Mouse (Mus musculus) adrenal gland, postnatal 4 days (tissue): ENCODE results near the gene Col4a2. TPM values are rescaled to one million over a fixed set of nuclear protein-coding genes. Genes with fewer than 3 reads are reported as not detected.

Experiments used
- DNase-seq, 2 experiments: peaks; one replicate each; pipeline ENCODE4 v3.0.0; 2021 to 2022; ENCODE audit warnings: low spot score in 2 of 2, mixed read lengths in 2 of 2
- total RNA-seq, 2 experiments: library from RNA; stranded (reverse); gene quantifications; 2 replicates each; pipeline ENCODE4 v1.2.3; 2021

Gene Col4a2
- total RNA-seq, 2 experiments from 2014 or later: 299 to 331 TPM

- no peak for DNase-seq
Observed at GRCm38 (mm10) chr8:11411504-11412124, 99.0 kb downstream of the Col4a2 start.

- DNase-seq: no peak
Observed at GRCm38 (mm10) chr8:11412450-11412849, 99.8 kb downstream of the Col4a2 start.

- no peak for DNase-seq
Observed at GRCm38 (mm10) chr8:11414304-11414703, 101.7 kb downstream of the Col4a2 start.

- no peak for DNase-seq
Observed at GRCm38 (mm10) chr8:11415089-11415488, 102.5 kb downstream of the Col4a2 start.

- DNase-seq: no peak
Observed at GRCm38 (mm10) chr8:11417762-11418161, 105.2 kb downstream of the Col4a2 start.

- DNase-seq: no peak
Observed at GRCm38 (mm10) chr8:11419232-11419631, 106.6 kb downstream of the Col4a2 start.

- DNase-seq: no peak
Observed at GRCm38 (mm10) chr8:11419645-11420044, 107.0 kb downstream of the Col4a2 start.

GRCm38 (mm10) chr8:11421105-11421504, 108.5 kb downstream of the Col4a2 start:
- peak; percentile 29 to 30 for DNase-seq

- DNase-seq: no peak
Observed at GRCm38 (mm10) chr8:11421968-11422367, 109.4 kb downstream of the Col4a2 start.

GRCm38 (mm10) chr8:11423091-11423490, 110.5 kb downstream of the Col4a2 start:
- no peak for DNase-seq

- DNase-seq: no peak
Observed at GRCm38 (mm10) chr8:11430688-11431087, 118.1 kb downstream of the Col4a2 start.

- DNase-seq: no peak
Observed at GRCm38 (mm10) chr8:11437862-11438261, 125.3 kb downstream of the Col4a2 start.

- no peak for DNase-seq
Observed at GRCm38 (mm10) chr8:11441291-11441690, 128.7 kb downstream of the Col4a2 start.

- DNase-seq: no peak
Observed at GRCm38 (mm10) chr8:11443611-11444010, 131.0 kb downstream of the Col4a2 start.

GRCm38 (mm10) chr8:11444216-11444615, 131.6 kb downstream of the Col4a2 start:
- DNase-seq: no peak

GRCm38 (mm10) chr8:11445790-11446189, 133.2 kb downstream of the Col4a2 start:
- DNase-seq: no peak

- DNase-seq: no peak
Observed at GRCm38 (mm10) chr8:11447910-11448570, 135.4 kb downstream of the Col4a2 start.

- no peak for DNase-seq
Observed at GRCm38 (mm10) chr8:11450184-11451113, 137.8 kb downstream of the Col4a2 start.

- DNase-seq: no peak
Observed at GRCm38 (mm10) chr8:11452152-11452551, 139.5 kb downstream of the Col4a2 start.

GRCm38 (mm10) chr8:11452559-11452958, 140.0 kb downstream of the Col4a2 start:
- DNase-seq: no peak

GRCm38 (mm10) chr8:11452974-11453373, 140.4 kb downstream of the Col4a2 start:
- no peak for DNase-seq

GRCm38 (mm10) chr8:11454228-11454627, 141.6 kb downstream of the Col4a2 start:
- DNase-seq: no peak
